Mouse (Mus musculus) spleen, adult 2 months (tissue): ENCODE data around the gene Sept3.

Experiments used
- CTCF ChIP-seq: fragments of 200-500 bp; IDR thresholded peaks from 2 replicates; pipeline ENCODE4 v1.5.1; 2011; ENCODE audit warnings: mild to moderate bottlenecking, inconsistent platforms; ENCODE audit not compliant: insufficient read depth, insufficient read length, insufficient replicate concordance; ENCODE audit errors: extremely low read depth
- POLR2A ChIP-seq: fragments of 200-500 bp; IDR thresholded peaks from 2 replicates; pipeline ENCODE4 v1.6.1; 2011; ENCODE audit warnings: low read depth, low read length, inconsistent platforms

DNA sequence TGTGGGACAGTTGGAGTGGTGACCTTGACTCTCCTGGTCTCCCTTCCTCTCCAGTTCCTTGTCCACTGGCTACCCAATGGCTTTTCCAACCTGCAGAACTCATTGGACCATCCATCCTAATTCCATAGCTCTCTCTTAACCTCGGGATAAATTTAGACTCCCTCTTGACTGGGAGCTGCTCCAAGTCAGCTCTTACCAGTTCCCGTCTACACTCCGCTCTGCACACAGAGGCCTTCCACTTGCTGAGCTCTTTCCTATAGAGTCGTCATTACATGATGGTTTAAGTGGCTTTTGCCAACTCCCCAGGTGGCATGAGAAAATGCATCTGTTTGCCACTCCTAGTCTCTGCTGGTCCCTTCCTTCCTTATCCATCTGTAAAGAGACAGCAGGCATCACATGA lies 5.9 kb downstream of the Sept3 start:
- TF ChIP-seq CTCF (no peak), POLR2A (no peak)
